Mouse (Mus musculus) G1E (cell line): ENCODE measurements around the gene Acsm3.
"Not testable (repeated sequence)": the region's sequence is repeated elsewhere in the genome, so short reads cannot be mapped to it uniquely, and the experiment has no call there.

Experiments used
- CTCF ChIP-seq: IDR thresholded peaks from 2 replicates; pipeline ENCODE4 v1.5.1; 2012; ENCODE audit warnings: low read depth, low read length, inconsistent platforms, mixed read lengths
- GATA2 ChIP-seq: IDR thresholded peaks from 2 replicates; pipeline ENCODE4 v1.6.1; 2012; ENCODE audit warnings: low read depth, low read length, inconsistent platforms, borderline replicate concordance
- POLR2AphosphoS5 ChIP-seq: IDR thresholded peaks from 2 replicates; pipeline ENCODE4 v1.6.1; 2012; ENCODE audit warnings: low read depth, low read length, inconsistent platforms; ENCODE audit not compliant: insufficient replicate concordance
- TAL1 ChIP-seq: conservative IDR thresholded peaks from 2 replicates; pipeline ENCODE4 v1.6.1; 2012; ENCODE audit warnings: low read depth, low read length, inconsistent platforms, mixed read lengths

DNA sequence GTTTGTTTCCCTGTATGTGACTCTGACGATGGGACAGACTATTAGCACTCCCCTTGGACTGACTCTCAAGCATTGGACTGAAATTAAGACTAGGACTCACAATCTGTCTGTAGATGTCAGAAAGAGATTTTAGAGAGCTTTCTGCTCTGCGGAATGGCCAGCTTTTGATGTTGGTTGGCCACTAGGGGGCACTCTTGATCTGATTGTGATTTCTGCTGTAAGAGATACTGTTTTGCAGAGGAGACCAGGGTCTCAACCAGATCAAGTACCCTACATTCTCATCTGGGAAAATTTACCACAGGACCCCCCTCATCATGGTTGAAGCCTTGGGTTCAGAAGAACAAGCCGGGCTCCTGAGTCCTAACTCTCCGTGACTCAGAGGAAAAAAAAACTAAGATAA lies 29.5 kb upstream of the Acsm3 start:
- TF ChIP-seq CTCF, TAL1, POLR2AphosphoS5, GATA2: not testable (repeated sequence)
